Mouse (Mus musculus): ENCODE measurements around the gene Rims1. TPM values are rescaled to one million over a fixed set of nuclear protein-coding genes. Genes with fewer than 3 reads are reported as not detected.

The Rims1 gene
- 100 to 1,000 TPM; 227 to 279 (median 248) TPM for total RNA-seq (2022)

DNA sequence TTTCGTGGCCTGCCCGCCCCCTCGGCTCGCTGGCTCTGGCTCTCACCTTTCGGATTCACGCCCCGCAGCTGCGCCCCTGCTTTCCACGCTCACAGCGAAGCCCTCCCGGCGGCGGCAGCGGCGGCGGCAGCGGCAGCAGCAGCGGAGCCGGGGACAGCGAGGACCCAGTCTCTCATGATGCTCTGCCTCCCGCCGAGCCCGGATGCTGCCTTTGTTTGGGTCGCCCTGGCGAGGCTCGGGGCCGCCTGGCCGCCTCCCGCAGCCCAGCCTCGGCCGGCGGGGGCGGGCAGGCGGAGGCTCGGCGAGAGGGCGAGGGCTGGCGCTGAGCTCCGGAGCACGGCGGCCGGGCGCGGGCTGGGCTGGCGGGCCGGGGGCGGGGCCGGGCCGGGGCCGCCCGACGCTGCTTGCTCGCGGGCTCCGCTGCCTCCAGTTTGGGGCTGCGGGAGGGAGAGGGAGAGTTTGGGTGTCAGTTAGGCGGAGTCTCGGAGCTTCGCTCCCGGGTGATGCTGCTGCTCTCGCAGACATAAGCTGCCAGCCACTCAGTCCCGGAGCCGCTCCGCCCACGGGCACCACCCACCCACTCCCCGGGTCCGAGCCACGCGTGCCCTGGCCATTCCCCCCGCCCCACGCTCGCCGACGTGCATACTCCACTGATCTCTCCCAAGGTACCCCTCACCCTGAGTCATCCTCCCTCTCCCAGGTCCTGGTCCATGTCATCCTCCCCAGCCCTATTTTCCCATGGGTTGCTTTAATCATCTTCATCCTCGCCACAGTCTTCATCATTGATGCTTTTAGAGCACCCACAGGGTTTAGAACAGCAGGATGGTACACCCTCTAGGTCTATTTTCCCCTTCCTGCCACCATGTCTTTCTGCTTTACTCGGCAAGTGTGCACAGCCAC is at the start of gene Rims1:
Rims1 (minus strand) TSS at position 269 of the 900 bp plus-strand sequence.
- DNase-seq (ENCODE audit: low spot score in 2 of 2), result peak; percentile 62 to 66

DNA sequence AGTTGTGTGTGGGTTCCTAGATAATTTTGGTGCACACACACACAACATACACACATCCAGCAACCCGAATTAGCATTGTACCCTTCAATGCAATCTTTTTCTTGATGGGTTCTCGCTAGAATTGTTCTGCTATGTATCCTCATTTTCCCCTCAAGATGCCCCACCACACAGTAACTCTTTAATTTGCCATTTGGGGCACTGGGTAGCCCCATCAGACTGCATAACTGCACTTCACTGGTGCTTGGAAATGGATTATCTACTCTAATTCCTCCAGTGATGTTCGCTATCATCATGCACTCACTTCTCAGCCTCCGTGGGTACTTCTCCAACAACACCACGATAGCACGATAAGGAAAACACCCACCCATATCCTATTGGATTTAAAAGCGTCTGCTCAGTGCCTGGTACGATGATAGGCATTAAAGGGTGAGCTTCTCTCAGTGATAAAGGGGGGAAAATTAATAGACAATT is 867 bp upstream of the Rims1 start:
- peak in 1 of 2 experiments; percentile 23 for DNase-seq (ENCODE audit: low spot score in 2 of 2)

DNA sequence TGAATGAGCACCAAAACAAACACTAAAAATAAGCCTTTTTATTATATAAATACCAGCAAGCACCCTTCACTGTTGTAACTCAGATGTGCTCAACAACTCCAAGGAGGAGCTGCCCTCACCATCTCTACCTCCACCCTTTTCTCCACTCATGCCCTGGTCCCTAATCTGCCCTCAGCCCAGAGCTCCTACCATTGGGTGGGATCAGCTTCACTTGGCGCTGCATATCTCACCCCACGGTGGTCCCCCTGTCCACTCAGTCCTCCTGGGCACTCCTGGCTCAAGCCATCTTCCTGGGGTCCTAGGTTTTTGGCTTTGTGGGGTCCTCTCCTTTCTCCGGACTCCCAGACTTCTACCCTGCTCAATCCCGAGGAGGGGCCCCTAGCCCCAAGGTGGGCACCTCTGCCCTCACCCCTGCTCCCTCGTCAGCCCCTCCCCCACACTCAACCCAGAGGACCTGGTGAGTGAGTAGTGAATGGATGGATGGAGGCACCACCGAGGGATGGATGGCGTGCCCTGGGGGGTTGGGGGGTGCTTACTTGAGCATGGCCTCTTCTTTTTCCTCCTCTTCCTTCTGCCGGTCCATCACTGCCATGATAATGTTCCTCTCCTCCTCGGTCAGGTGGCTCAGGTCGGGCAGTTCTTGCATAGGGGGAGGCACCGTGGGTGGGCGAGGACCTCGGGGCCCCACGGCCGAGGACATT is 619 bp downstream of the Rims1 start:
- DNase-seq (ENCODE audit: low spot score in 2 of 2), result peak; percentile 20 to 36

DNA sequence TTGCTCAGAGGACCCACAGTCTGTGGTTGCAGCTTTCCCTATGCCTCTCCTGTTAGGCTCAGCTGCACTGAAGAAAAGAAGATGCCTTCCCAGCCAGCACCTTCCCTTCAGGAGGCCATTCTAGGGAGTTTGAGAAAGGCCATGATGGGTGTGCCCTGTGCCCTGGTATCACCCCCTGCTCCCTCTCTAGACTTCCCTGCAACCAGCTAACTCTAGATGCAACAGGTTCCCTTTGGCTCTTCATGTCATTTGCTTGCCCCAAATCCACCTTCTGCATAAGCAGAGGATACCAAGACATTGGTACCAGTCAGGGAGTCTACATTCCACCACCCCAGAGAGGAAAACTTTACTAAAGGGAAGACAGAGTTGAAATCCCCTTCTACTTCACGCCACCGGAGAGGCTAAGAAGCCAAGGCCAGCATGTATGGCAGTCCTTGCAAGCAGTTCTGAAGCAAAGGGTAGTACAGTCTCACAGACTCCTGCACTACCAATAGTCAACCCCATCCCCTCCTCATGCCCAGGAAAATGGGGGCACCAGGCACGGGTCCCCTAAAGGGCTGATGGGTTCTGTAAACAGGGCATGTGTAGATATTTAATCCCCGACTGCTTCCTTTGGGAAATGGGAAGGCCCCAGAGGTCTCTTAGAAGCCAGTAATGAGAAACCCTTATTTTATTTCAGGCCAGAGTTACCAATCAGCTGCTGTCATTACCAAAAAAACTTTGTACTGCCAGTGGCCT is 1.5 kb downstream of the Rims1 start:
- no peak for DNase-seq (ENCODE audit: low spot score in 2 of 2)

DNA sequence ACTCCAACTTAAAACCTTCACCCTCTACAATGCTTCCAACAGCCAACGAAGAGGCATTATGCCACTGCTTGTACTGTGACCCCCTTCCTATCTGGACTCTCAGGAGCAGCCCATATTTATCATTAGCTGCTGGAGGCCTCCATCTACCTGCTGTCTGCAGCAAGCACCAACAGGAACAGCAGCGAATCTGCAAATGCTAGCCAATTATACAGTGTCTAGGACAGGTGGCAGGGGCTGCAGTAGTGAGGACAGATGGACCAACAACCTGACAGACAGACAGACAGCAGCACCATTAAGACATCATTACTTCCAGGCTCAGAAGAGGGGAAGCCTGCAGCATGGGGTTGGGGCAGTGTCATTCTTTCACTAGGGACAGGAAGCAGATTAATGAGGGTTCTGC is 2.3 kb downstream of the Rims1 start:
- DNase-seq (ENCODE audit: low spot score in 2 of 2), result peak in 1 of 2 experiments; percentile 18

DNA sequence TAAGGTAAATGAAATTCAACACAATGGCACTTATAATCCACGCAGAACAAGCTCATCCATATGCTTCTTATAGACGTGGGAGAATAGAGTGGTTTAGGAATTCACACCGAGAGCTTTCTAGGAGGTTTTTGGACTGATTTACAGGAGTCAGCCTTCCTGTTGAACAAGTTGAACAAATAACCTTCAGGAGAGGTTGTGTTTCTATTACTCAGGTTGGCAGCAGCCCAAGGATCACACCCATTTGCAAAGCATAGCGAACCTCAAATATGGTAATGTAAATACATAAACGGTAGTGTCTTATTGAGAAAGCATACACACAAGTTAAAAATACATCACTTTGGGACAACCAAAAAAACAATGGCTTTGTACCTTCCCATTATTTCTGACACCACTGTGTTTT is 5.5 kb downstream of the Rims1 start:
- no peak for DNase-seq (ENCODE audit: low spot score in 2 of 2)

DNA sequence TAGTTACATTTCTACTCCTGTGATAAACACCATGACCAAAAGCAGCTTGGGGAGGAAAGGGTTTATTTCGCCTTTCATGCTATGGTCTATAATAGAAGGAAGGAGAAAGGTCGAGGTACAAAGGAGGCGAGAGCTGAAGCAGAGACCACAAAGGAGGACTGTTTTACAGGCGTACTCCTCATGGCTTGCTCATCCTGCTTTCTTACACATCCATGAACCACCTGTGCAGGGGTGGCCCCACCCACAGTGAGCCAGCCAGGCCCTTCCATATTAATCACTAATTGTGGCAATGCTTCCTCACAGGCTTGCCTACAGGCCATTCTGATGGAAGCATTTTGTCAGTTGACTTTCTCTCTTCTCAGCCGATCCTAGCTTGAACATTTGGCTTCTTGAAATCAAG is 8.7 kb downstream of the Rims1 start:
- no peak for DNase-seq (ENCODE audit: low spot score in 2 of 2)

DNA sequence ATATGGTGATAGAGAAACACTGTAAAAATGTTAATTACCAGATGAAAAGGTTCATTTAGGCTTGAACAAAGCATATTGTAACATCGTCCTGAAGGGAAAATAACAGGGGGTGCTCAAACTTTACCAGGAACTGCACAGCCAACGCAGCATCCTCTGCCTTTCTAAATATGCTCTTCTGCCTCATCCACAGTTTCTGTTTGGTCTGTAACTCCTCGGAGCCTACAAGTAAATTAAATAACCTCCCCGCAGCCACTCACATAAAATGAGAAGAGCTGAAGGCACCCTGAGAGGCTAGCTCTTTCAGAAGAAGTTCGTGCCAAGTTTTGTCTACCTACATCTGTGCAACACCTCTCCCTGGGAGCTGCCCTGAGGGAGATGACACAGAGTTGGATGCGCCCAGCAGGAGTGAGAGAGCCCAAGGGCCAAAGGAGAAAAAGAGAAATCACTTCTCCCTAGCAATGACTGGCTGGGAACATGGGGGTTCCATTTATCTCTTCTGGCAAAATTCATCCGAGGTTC is 16.3 kb downstream of the Rims1 start:
- no peak for DNase-seq (ENCODE audit: low spot score in 2 of 2)

DNA sequence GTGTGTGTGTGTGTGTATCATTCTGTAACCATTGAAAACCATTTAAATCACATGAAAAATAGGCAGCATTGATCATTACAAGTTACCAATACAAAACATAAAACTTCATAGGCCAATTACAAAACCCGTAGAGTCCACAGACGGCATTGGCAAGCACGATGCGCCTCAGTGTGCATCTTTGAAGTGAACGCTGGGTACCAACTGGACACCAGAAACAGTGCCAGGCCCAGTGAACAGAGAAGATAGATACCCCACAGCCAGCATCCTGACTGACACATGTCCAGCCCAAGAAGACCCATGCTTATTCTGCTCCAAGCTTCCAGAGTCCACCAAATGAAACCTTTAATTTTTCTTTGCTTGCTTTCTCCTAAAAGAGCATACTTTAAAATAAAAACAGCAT is 18.2 kb downstream of the Rims1 start:
- no peak for DNase-seq (ENCODE audit: low spot score in 2 of 2)

DNA sequence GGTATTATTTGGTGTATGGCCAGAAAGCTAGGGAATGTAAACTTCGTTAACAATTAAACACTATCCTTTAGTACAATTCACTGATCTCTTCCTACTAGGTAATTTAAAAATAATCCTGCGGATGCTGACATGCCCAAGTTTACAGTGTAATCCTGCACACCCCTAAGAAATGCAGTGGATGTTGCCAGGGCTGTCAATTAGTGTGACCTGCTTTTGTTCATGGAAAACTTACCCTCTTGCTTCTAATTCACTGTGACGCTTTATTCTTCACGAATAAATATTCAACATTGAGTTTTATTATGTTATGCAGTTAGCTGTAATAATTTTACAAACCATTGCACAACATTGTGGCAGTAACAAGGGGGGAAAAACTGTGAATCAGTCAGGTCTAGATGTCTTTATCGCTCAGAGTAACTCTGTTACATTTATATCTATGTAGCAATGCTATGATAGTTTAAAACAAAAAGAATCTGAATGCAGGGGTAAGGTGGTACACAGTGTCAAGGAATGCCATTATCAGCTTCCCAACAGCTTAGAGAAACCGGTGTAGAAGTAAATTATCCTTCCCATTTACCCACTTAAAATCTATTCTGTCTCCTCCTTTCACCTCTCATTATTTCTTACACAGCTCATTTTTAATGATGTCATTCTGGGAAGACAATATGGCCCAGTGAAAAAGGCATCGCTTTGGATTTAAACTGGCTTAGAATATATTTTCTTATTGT is 35.1 kb downstream of the Rims1 start:
- no peak for DNase-seq (ENCODE audit: low spot score in 2 of 2)

DNA sequence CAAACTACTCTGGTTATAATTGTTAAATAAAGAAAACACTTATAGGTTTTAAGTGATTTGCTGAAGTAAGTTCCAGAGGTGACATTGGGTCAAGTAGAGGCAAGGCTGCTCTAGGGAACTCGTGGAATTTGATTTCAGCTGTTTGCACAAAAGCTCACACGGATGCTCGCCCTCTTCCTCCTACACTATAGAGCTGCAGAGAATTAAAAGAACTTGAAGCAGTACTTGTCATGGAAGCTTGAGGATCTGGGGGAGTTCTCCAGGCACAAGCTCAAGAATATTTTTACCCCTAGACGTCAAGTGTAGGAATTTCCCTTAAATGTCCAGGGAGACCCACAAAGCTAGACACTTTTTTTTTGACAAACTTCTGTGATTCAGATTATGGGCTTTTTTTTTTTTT is 42.4 kb downstream of the Rims1 start:
- DNase-seq (ENCODE audit: low spot score in 2 of 2), result no peak

DNA sequence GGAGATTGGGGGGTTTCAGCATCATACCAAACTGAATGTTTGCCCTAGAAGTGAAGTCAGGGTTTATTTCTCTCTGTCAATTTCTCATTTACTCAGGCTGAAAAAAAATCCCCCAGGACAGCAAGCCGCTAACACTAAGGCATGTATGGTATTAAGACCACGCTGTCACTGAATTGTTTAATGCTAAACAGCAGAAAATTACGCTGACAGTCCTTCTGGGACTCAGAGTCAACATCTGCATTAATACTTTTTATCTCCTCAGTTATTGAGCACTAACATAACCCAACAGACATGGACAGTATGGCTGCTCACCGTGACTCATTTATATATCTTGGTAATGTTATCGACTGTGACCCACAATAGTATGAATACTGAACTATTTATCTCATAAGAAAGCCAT is 43.0 kb downstream of the Rims1 start:
- DNase-seq (ENCODE audit: low spot score in 2 of 2), result no peak

DNA sequence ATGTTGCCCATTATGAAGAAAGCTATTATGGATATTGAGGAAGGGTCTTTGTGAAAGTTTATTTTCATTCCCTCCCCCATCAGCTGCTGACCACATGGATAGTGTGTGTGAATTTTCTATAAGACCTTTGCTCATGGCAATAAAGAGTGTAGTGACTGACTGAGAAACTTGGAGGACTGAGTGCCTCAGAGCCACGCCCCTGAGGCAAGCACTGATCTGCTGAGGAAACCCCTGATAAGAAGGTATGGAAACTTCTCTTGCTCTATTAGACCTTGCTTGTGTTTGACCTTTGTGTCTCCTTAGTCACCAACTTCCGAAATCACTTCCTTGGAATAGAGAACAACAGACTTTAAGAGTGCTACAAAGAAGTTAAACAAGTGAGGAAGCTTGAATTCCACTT is 55.3 kb downstream of the Rims1 start:
- no peak for DNase-seq (ENCODE audit: low spot score in 2 of 2)

DNA sequence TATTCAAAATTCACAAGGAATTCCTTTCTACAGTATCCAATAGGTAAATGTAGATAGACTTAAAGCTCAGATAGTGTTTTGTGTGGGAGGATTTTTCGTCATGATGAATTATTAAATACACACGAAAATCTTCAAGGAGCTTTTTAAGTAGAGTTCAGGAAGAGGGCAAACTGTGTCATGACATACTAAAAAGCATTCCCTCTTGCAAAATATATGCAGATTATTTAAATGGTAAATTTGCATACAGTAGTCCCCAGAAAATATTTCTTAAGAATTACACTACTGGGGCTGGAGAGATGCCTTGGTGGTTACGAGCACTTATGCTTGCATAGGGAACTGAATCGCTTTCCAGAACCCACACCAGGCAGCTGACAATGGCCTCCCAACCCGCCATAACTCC is 61.1 kb downstream of the Rims1 start:
- DNase-seq (ENCODE audit: low spot score in 2 of 2), result no peak

DNA sequence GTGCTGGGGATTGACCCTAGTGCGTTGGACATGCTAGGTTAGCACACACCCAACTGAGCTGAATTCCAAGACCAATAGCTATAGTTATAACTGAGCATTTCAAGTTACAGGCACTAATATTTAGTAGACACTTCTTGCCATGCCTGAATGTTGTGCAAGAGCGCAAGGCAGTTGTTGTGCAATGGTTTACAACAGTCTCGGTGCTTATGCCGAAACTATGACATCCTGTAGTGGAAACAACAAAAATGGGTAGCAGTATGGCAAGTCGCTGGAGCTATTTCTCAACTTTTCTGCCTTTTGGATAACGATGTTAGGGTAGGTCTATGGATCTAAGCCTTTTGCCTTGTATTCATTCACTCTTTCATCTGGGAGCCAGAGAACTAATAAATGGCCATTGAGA is 68.3 kb downstream of the Rims1 start:
- DNase-seq (ENCODE audit: low spot score in 2 of 2), result no peak

DNA sequence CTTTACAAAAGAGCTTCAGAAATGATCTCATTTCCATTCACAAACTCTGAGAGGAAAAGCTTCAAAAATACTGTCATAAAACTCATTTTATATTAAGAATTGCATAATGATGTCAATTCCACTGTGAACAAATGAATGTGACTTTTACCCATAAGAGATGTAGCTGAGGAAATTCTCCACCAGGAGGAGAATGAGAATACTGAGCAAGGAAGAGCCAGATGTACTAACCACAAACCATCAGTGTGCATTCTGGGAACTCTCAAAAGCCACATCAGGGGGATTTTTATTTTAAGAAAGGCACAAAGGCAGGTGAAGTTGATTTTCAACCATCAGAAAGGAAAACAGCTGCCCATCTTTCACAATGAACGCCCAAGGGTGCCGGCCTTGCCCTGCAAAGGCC is 71.4 kb downstream of the Rims1 start:
- no peak for DNase-seq (ENCODE audit: low spot score in 2 of 2)

DNA sequence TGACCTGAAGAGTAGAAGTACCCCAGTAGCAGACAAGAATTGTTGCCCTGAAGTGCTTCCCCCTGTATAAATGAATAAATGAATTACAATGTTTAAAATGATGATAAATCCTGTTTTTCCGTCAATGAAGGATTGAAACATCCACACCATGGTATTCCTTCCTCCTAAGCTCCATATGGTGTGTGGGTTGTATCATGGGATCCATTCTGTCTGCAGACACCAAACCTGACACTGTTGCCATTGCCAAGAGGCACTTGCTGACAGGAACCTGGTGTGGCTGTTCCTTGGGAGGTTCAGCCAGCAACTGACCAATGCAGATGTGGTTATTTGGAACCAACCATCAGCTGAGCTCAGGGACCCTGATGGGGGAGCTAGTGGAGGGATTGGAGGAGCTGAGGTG is 72.5 kb downstream of the Rims1 start:
- no peak for DNase-seq (ENCODE audit: low spot score in 2 of 2)

DNA sequence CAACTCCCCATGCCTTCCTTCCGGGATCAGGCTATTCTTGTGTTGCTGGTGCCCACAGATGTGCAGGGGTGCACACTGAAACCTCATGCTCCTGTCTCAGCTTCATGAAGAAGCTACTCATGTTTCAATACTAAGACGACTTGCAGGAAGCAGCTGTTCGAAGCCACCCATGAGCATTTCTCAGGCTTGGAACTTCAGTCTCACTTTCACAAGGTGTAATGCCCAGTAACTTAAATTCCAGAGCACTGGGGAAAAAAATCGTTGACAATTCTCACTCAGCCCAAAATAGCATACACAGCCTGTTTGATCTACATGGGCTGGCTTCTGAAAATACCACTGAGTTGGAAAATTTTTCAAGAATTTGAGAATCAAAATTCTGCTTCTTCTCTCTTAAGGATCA is 77.6 kb downstream of the Rims1 start:
- DNase-seq (ENCODE audit: low spot score in 2 of 2), result no peak

DNA sequence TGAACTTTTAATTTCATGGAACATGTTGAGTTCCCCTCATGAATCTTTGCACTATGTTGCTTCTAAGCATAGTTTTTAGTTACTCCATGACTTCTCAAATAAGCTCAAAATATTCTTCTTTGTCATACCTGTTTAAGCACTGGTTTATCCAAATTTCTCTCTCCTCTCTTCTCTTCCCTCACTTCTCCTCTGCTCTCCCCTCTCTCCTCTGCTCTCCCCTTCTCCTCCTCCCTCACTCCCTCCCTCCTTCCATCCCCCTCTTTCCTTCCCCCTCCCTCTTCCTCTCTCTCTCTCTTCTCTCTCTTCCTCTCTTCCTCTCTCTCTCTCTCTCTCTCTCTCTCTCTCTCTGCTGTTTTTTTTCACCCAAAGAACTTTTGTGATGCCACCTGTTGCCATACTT is 84.1 kb downstream of the Rims1 start:
- DNase-seq (ENCODE audit: low spot score in 2 of 2), result no peak

DNA sequence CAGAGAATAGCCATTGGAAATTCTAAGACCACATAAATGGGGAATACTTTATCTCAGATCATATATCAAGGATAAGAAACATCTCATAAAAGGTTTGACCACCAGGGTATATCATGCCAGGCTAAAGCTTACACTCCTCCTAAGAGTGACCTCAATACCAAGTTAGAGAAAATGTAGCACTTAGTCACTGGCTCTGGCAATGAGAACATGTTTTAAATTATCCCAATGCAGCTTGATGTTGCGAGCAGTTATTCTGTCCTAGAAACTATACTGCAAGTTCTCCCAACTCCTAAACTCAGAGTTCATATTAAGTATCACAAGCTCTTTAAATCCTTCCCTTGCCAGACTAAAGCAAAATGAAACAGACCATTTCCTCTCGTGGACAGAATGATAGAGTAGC is 85.1 kb downstream of the Rims1 start:
- DNase-seq (ENCODE audit: low spot score in 2 of 2), result no peak

DNA sequence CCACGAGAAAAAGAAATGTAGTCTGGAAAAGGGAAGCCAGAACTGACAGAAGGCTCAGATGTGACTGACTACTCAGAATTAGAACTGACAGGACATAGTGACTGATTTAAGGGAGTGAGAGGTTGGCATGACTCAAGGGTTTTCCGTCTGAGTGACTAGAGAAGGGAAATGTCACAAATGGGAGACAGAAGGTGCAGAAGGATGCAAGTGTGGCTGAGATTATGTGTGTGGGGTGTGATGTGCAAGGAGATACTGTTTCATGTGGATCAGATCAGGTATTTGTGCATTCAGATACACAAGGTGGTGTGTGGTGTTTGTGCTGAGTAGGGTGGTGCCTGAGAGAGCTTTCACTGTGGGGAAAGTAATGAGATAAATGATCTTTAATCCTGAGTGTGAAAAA is 96.3 kb downstream of the Rims1 start:
- DNase-seq (ENCODE audit: low spot score in 2 of 2), result no peak
